Mouse (Mus musculus): ENCODE data around the gene Stxbp6.

DNA sequence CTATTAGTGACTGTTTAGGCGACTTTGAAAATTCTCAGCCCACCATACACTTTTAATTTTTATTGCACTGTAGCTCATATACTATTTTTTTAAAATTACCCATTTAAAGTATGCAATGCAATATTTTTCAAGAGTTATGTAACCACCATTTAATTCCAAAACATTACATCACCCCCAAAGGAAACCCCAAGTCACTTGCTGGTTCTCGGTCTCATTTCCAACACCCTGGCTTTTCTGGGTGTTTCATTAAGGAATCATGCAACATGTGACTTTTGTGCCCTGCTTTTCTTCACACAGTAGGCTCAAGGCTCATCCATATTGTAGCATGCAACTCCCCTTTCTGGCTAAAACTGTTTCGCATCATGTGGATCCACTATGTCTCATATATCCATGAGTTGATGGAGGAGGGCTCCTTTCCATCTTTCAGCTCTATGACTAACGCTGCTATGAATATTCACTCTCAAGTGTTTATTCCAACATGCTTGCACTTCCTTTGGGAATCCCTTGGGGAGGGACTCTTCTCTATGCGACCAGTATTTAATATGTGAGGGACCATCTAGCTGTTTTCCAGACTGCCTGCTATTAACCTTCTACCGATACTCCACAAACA is 6.3 kb downstream of the Stxbp6 start:
- no peak for TF ChIP-seq CTCF (IDR thresholded peaks at IDR 0.05; ENCODE audit: low read depth)
- no peak for TF ChIP-seq EP300 (IDR thresholded peaks at IDR 0.05; ENCODE audit: low read depth)

Data from liver, postnatal 0 days (tissue).